Mouse (Mus musculus) limb, embryonic 14.5 days (tissue): ENCODE measurements at regions not wholly inside any gene's neighbourhood (a gene's known extent, or its start where the extent isn't known, plus 50 kb on each side); places are given as distances from the start of the nearest gene placed in this dataset.

ENCODE experiments used
- ATAC-seq: fragments of 200-750 bp; cut with Nextera tagmentation; 2 replicates; pipeline ENCODE4 v1.8.0; 2017; ENCODE audit warnings: low read depth, moderate number of reproducible peaks, moderate TSS enrichment; ENCODE audit not compliant: low FRiP score
- DNase-seq: peaks from one replicate; pipeline ENCODE4 v3.0.0-alpha.2; 2015; ENCODE audit warnings: low spot score
- H3K27ac ChIP-seq: fragments of 300-500 bp; sonication (generic); replicated peaks from 2 replicates; pipeline ENCODE4 v1.5.1; 2014; ENCODE audit warnings: low read depth, mild to moderate bottlenecking, low read length, moderate library complexity, mixed read lengths
- H3K27me3 ChIP-seq: fragments of 300-500 bp; sonication (generic); 2 replicates; pipeline ENCODE4 v1.6.1; 2014; ENCODE audit warnings: low read length, mixed read lengths; ENCODE audit not compliant: control insufficient read depth, insufficient read depth
- H3K36me3 ChIP-seq: fragments of 300-500 bp; sonication (generic); 2 replicates; pipeline ENCODE4 v1.6.1; 2014; ENCODE audit warnings: mild to moderate bottlenecking, low read length, moderate library complexity, mixed read lengths; ENCODE audit not compliant: control insufficient read depth, insufficient read depth
- H3K4me1 ChIP-seq: fragments of 300-500 bp; sonication (generic); 2 replicates; pipeline ENCODE4 v1.6.1; 2014; ENCODE audit warnings: antibody characterized with exemption, low read length, mixed read lengths; ENCODE audit not compliant: control insufficient read depth, insufficient read depth
- H3K4me2 ChIP-seq: fragments of 300-500 bp; sonication (generic); replicated peaks from 2 replicates; pipeline ENCODE4 v1.6.1; 2014; ENCODE audit warnings: low read depth, mild to moderate bottlenecking, low read length, moderate library complexity; ENCODE audit not compliant: severe bottlenecking
- H3K4me3 ChIP-seq: fragments of 300-500 bp; sonication (generic); replicated peaks from 2 replicates; pipeline ENCODE4 v1.5.1; 2014; ENCODE audit warnings: low read length
- H3K9ac ChIP-seq: fragments of 300-500 bp; sonication (generic); 2 replicates; pipeline ENCODE4 v1.6.1; 2014; ENCODE audit warnings: mild to moderate bottlenecking, low read depth, low read length, moderate library complexity; ENCODE audit not compliant: severe bottlenecking
- H3K9me3 ChIP-seq: fragments of 300-500 bp; sonication (generic); 2 replicates; pipeline ENCODE4 v1.6.1; 2016; ENCODE audit warnings: low read length; ENCODE audit not compliant: control insufficient read depth
- POLR2A ChIP-seq: fragments of 200-500 bp; IDR thresholded peaks from 2 replicates; pipeline ENCODE4 v1.8.0; 2012; ENCODE audit warnings: inconsistent platforms, mild to moderate bottlenecking, moderate library complexity, borderline replicate concordance; ENCODE audit not compliant: insufficient read depth, insufficient read length; ENCODE audit errors: extremely low read depth
- WGBS: fragments of 180-500 bp; shearing (Covaris S2); extraction: QIAGEN DNeasy Blood & Tissue Kit; methylation state at CpG from one replicate; pipeline ENCODE4 v1.1.7; 2014; 5-methylcytosine and 5-hydroxymethylcytosine counted together

DNA sequence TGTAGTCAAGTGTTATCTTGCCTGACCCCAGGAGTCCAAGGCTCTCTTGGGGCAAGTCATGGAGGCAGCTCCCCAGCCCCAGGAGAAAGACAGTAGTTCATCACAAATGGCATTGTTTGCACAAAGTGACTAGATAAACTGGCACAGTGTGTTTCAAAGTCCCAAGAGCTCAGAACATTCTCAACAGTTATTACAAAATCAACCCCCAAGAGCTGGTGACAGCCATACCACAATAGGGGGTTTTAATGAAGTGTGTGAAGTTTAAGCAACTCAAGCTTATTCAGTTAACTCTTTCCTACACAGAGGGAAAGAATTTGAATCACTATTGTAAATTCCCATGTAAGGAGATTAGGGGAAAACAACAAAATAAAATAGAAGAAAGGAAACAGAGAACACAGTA is 109.7 kb upstream of the Tprg start:
- Histone ChIP-seq H3K27me3 (no peaks in the 10 kb centered on the region), H3K4me1 (no peaks in the 10 kb centered on the region), H3K27ac (no peak overlapping the region), H3K4me2 (no peak overlapping the region), H3K9me3 (no peaks in the 10 kb centered on the region), H3K36me3 (no peaks in the 10 kb centered on the region), H3K4me3 (no peak overlapping the region), H3K9ac (no peak overlapping the region)
- no peak for TF ChIP-seq POLR2A
- DNase-seq = no peak
- ATAC-seq = no peak

DNA sequence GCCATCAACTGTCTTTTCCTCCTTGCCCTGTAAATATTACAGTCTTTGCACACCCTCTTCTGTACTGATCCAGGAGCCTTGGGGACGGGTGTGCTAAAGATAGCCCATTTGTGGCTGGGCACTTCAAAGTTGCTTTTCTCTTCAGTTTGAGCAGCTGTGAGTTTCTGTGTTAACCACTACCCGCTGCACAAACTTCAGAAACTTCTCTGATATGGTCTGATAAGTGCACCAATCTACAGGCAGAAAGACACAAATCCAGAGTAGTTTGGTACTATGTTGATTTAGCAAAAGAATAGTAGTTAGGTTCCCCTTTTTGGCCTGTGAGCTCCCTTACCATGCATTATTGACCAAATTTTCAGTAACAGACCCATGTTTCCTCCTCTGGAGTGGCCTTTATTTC is 108.6 kb upstream of the Tprg start:
- 83% methylated on average over 2 of the region's 2 CpGs for WGBS
- no peaks in the 10 kb centered on the region for H3K36me3 ChIP-seq
- no peaks in the 10 kb centered on the region for H3K27me3 ChIP-seq
- H3K4me1 ChIP-seq = no peaks in the 10 kb centered on the region
- no peak overlapping the region for H3K4me2 ChIP-seq
- H3K9ac ChIP-seq = no peak overlapping the region
- H3K9me3 ChIP-seq = no peaks in the 10 kb centered on the region
- ATAC-seq = no peak
- no peak overlapping the region for H3K27ac ChIP-seq
- no peak for DNase-seq
- no peak overlapping the region for H3K4me3 ChIP-seq
- TF ChIP-seq POLR2A = no peak

DNA sequence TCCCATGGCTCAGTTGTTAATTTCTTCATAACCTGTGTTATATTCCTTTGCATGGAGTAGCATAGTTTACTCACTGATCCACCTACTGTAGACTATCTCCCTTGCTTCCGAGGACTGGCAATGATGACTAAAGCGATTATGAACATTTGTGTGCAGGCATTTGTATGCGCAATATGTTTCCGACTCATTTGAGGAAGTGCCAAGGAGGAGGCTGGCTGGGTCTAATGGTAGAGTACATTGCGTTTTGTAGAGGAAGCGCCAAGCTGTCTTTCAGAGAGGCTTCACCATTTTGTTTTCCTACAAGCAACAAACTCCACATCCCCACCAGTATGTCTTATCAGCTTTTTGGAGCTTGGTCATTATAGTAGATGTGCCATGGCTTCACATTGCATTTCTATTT is 104.7 kb upstream of the Tprg start:
- Histone ChIP-seq H3K36me3 (no peaks in the 10 kb centered on the region), H3K27ac (no peak overlapping the region), H3K27me3 (no peaks in the 10 kb centered on the region), H3K9me3 (no peaks in the 10 kb centered on the region), H3K9ac (no peak overlapping the region), H3K4me2 (no peak overlapping the region), H3K4me3 (no peak overlapping the region), H3K4me1 (no peaks in the 10 kb centered on the region)
- ATAC-seq = no peak
- no peak for DNase-seq
- no peak for TF ChIP-seq POLR2A
- 89% methylated on average over 6 of the region's 6 CpGs for WGBS

DNA sequence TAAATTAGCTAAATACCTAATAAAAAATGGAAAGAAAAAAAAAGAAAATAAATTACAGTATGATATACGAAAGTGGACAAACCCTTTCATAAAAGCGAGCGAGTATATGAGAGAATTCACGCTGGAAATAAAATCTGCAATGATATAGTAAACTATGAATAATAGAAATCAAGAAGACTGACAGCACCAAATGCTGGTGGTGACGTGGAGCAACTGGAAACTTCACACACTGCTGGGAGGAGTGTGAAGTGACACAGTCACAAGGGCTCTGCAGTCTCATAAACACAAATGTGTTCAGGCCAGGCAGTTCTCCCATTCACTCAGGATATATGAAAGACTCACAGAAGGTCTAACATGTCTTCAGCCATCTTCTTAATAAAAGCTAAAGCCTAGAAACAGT is 89.5 kb upstream of the Tprg start:
- H3K27ac ChIP-seq = no peak overlapping the region
- H3K36me3 ChIP-seq = no peaks in the 10 kb centered on the region
- no peak for ATAC-seq
- WGBS = 90% methylated on average over 5 of the region's 5 CpGs
- no peak for TF ChIP-seq POLR2A
- H3K9ac ChIP-seq = no peak overlapping the region
- no peak for DNase-seq
- no peaks in the 10 kb centered on the region for H3K9me3 ChIP-seq
- no peaks in the 10 kb centered on the region for H3K4me1 ChIP-seq
- no peaks in the 10 kb centered on the region for H3K27me3 ChIP-seq
- no peak overlapping the region for H3K4me2 ChIP-seq
- no peak overlapping the region for H3K4me3 ChIP-seq

DNA sequence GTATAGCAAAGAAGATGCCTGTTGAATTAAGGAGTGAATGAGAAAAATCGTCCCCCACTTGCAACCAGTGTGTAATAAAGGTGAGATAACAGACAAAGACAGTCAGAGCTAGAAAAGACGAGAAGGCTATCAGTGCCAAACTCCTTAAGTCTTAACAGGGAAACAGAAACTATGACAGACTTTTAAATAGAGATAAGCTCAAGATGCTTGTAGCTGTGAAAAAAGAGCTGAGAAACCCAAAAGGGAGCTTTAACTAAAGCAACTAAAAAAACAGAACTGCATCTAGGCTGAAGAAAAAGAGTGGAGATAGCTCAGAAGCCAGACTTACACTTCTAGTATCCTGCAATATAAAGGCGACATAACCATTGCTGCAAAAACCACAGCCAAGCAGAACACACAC is 87.8 kb upstream of the Tprg start:
- DNase-seq (no peak), ATAC-seq (no peak)
- Histone ChIP-seq H3K27me3 (no peaks in the 10 kb centered on the region), H3K36me3 (no peaks in the 10 kb centered on the region), H3K4me1 (no peaks in the 10 kb centered on the region), H3K4me3 (no peak overlapping the region), H3K9me3 (no peaks in the 10 kb centered on the region), H3K9ac (no peak overlapping the region), H3K4me2 (no peak overlapping the region), H3K27ac (no peak overlapping the region)
- TF ChIP-seq POLR2A = no peak
- 75% methylated on average over 3 of the region's 3 CpGs for WGBS

DNA sequence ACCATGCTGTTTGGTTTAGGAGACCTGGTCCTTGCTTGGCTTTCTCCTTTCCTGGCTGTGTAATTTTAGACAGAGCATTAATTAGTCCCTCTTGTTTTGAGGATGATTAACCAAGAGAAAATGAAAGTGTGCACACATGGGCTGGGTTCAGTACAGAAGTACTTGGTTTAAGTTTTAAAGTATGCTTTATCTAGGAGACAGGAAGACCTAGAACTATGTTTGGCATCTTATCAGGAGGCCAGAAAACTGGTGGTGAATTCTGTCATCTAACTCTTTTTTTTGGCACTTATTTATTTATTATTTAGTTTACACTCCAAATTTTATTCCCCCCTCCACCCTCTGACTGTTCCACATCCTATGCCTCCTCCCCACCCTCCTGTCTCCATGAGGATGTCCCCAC is 86.6 kb upstream of the Tprg start:
- DNase-seq = no peak
- no peaks in the 10 kb centered on the region for H3K4me1 ChIP-seq
- no peaks in the 10 kb centered on the region for H3K36me3 ChIP-seq
- TF ChIP-seq POLR2A = no peak
- no peaks in the 10 kb centered on the region for H3K9me3 ChIP-seq
- no peak overlapping the region for H3K4me3 ChIP-seq
- H3K27me3 ChIP-seq = no peaks in the 10 kb centered on the region
- H3K27ac ChIP-seq = no peak overlapping the region
- no peak overlapping the region for H3K4me2 ChIP-seq
- ATAC-seq = no peak
- no peak overlapping the region for H3K9ac ChIP-seq
